Mouse (Mus musculus): ENCODE data around the gene Gm49661. TPM values are rescaled to one million over a fixed set of nuclear protein-coding genes. Genes with fewer than 3 reads are reported as not detected.
A peak's percentile ranks its signal among the peaks of the same experiment; 100 is the strongest.

The Gm49661 gene
- total RNA-seq, 2 experiments from 2014 or later: not detected

- intact Hi-C loops (cut with DNase I): no loop called here
- DNase-seq (ENCODE audit: low spot score): no peak
Measured at GRCm38 (mm10) chr8:84970913-84971312, 1.7 kb upstream of the Gm49661 start.

GRCm38 (mm10) chr8:84970135-84970790 lies 1.0 kb upstream of the Gm49661 start:
- DNase-seq (ENCODE audit: low spot score): no peak
- intact Hi-C loops (cut with DNase I): no loop called here

- DNase-seq (ENCODE audit: low spot score): no peak
- intact Hi-C loops (cut with DNase I): no loop called here
Measured at GRCm38 (mm10) chr8:84968650-84969049, 583 bp downstream of the Gm49661 start.

GRCm38 (mm10) chr8:84967532-84968304 lies 1.5 kb downstream of the Gm49661 start:
- intact Hi-C loops (cut with DNase I): no loop called here
- DNase-seq (ENCODE audit: low spot score): no peak

GRCm38 (mm10) chr8:84966603-84967002 lies 2.6 kb downstream of the Gm49661 start:
- no peak for DNase-seq (ENCODE audit: low spot score)
- intact Hi-C loops (cut with DNase I): no loop called here

- intact Hi-C loops (cut with DNase I): no loop called here
- DNase-seq (ENCODE audit: low spot score): peak; percentile 90
Measured at GRCm38 (mm10) chr8:84965731-84966291, 3.4 kb downstream of the Gm49661 start.

GRCm38 (mm10) chr8:84963952-84964351 lies 5.3 kb downstream of the Gm49661 start:
- intact Hi-C loops (cut with DNase I): loop anchor here (5.0 kb wide), 1 partner anchor 33 kb away; no protein-coding TSS in a partner anchor
- DNase-seq (ENCODE audit: low spot score): no peak

- intact Hi-C loops (cut with DNase I): loop anchor here (5.0 kb wide), 1 partner anchor 37 kb away; no protein-coding TSS in a partner anchor
- no peak for DNase-seq (ENCODE audit: low spot score)
Measured at GRCm38 (mm10) chr8:84959811-84960210, 9.4 kb downstream of the Gm49661 start.

- intact Hi-C loops (cut with DNase I): no loop called here
- DNase-seq (ENCODE audit: low spot score): no peak
Measured at GRCm38 (mm10) chr8:84956768-84957167, 12.5 kb downstream of the Gm49661 start.

- no peak for DNase-seq (ENCODE audit: low spot score)
- intact Hi-C loops (cut with DNase I): no loop called here
Measured at GRCm38 (mm10) chr8:84952612-84953255, 16.5 kb downstream of the Gm49661 start.

GRCm38 (mm10) chr8:84949753-84950152 lies 19.5 kb downstream of the Gm49661 start:
- DNase-seq (ENCODE audit: low spot score): no peak
- intact Hi-C loops (cut with DNase I): no loop called here

GRCm38 (mm10) chr8:84947241-84947545 lies 22.0 kb downstream of the Gm49661 start:
- intact Hi-C loops (cut with DNase I): no loop called here
- no peak for DNase-seq (ENCODE audit: low spot score)

GRCm38 (mm10) chr8:84946528-84947240 lies 22.5 kb downstream of the Gm49661 start, which contains the start of gene Rtbdn:
TSS of gene Rtbdn (plus strand) at chr8:84946991.
- DNase-seq (ENCODE audit: low spot score): no peak
- intact Hi-C loops (cut with DNase I): no loop called here

GRCm38 (mm10) chr8:84945633-84946527 lies 23.4 kb downstream of the Gm49661 start:
- no peak for DNase-seq (ENCODE audit: low spot score)
- intact Hi-C loops (cut with DNase I): no loop called here

- intact Hi-C loops (cut with DNase I): no loop called here
- DNase-seq (ENCODE audit: low spot score): no peak
Measured at GRCm38 (mm10) chr8:84945235-84945632, 24.0 kb downstream of the Gm49661 start.

GRCm38 (mm10) chr8:84944478-84945160 lies 24.6 kb downstream of the Gm49661 start:
- intact Hi-C loops (cut with DNase I): no loop called here
- no peak for DNase-seq (ENCODE audit: low spot score)

- DNase-seq (ENCODE audit: low spot score): no peak
- intact Hi-C loops (cut with DNase I): no loop called here
Measured at GRCm38 (mm10) chr8:84943699-84944098, 25.5 kb downstream of the Gm49661 start.

Data from heart, postnatal 25 days (tissue).